Mouse (Mus musculus) intestine, embryonic 14.5 days (tissue): Measurements from ENCODE around the gene H3f3b. TPM values are rescaled to one million over a fixed set of nuclear protein-coding genes. Genes with fewer than 3 reads are reported as not detected.
A peak's percentile ranks its signal among the peaks of the same experiment; 100 is the strongest.
"Not testable (repeated sequence)": the region's sequence is repeated elsewhere in the genome, so short reads cannot be mapped to it uniquely, and the experiment has no call there.

ENCODE experiments used
- ATAC-seq: fragments of 200-750 bp; cut with Nextera tagmentation; replicated peaks from 2 replicates; pipeline ENCODE4 v1.8.0; 2017; ENCODE audit warnings: low read depth, moderate number of reproducible peaks, moderate TSS enrichment, moderate library complexity; ENCODE audit not compliant: low FRiP score, low TSS enrichment
- DNase-seq: peaks from one replicate; pipeline ENCODE4 v3.0.0-alpha.2; 2018; ENCODE audit warnings: low spot score
- H3K27ac ChIP-seq: fragments of 300-500 bp; sonication (generic); 2 replicates; pipeline ENCODE4 v1.5.1; 2014; ENCODE audit warnings: low read depth, mild to moderate bottlenecking, control low read depth
- H3K27me3 ChIP-seq: fragments of 300-500 bp; sonication (generic); replicated peaks from 2 replicates; pipeline ENCODE4 v1.6.1; 2014; ENCODE audit warnings: low read length, control low read depth; ENCODE audit not compliant: control insufficient read depth, insufficient read depth
- H3K36me3 ChIP-seq: fragments of 300-500 bp; sonication (generic); 2 replicates; pipeline ENCODE4 v1.6.1; 2014; ENCODE audit warnings: low read length, control low read depth; ENCODE audit not compliant: control insufficient read depth, insufficient read depth
- H3K4me1 ChIP-seq: fragments of 300-500 bp; sonication (generic); replicated peaks from 2 replicates; pipeline ENCODE4 v1.6.1; 2014; ENCODE audit warnings: low read length, control low read depth, mixed read lengths; ENCODE audit not compliant: control insufficient read depth, insufficient read depth
- H3K4me2 ChIP-seq: fragments of 300-500 bp; sonication (generic); 2 replicates; pipeline ENCODE4 v1.6.1; 2014; ENCODE audit warnings: low read length
- H3K4me3 ChIP-seq: fragments of 300-500 bp; sonication (generic); 2 replicates; pipeline ENCODE4 v1.5.1; 2014; ENCODE audit warnings: low read depth, low read length, control low read depth, mixed read lengths
- H3K9ac ChIP-seq: fragments of 300-500 bp; sonication (generic); 2 replicates; pipeline ENCODE4 v1.6.1; 2014; ENCODE audit warnings: mild to moderate bottlenecking, low read length
- H3K9me3 ChIP-seq: fragments of 300-500 bp; sonication (generic); 2 replicates; pipeline ENCODE4 v1.6.1; 2016; ENCODE audit warnings: low read length, control low read depth; ENCODE audit not compliant: control insufficient read depth
- WGBS: fragments of 180-500 bp; shearing (Covaris S2); extraction: QIAGEN DNeasy Blood & Tissue Kit; methylation state at CpG from one replicate; pipeline ENCODE4 v1.1.7; 2014; 5-methylcytosine and 5-hydroxymethylcytosine counted together
- polyA plus RNA-seq: library from polyadenylated mRNA; unstranded; fragments of >200 nt; fragmentation: Nextera tagmentation; extraction: Ambion mirVana; gene quantifications from 2 replicates; pipeline ENCODE4 v1.2.1, GENCODE M21; 2014

Gene H3f3b
- polyA plus RNA-seq, 1 experiment from 2014 or later: 1,654 TPM

GRCm38 (mm10) chr11:116020519-116020922, 7.2 kb downstream of the H3f3b start:
- 51% methylated on average over 1 of the region's 1 CpGs for WGBS
- DNase-seq (peak; percentile 71), ATAC-seq (no peak)
- no peak overlapping the region for H3K4me3 ChIP-seq
- H3K9me3 ChIP-seq: no peaks in the 10 kb centered on the region
- H3K4me1 ChIP-seq: peaks cover 5% of the 10 kb centered on the region; the same call in 1 of the 2 replicates
- H3K4me2 ChIP-seq: no peak overlapping the region
- no peak overlapping the region for H3K27ac ChIP-seq
- H3K9ac ChIP-seq: no peak overlapping the region
- peaks cover 20% of the 10 kb centered on the region for H3K36me3 ChIP-seq
- no peaks in the 10 kb centered on the region for H3K27me3 ChIP-seq

GRCm38 (mm10) chr11:116019976-116020411, 7.8 kb downstream of the H3f3b start:
- 80% methylated on average over 2 of the region's 2 CpGs for WGBS
- DNase-seq: peak; percentile 81
- no peak overlapping the region for H3K4me3 ChIP-seq
- H3K9ac ChIP-seq: no peak overlapping the region
- no peak overlapping the region for H3K27ac ChIP-seq
- H3K4me2 ChIP-seq: no peak overlapping the region
- no peak for ATAC-seq
- peaks cover 20% of the 10 kb centered on the region for H3K36me3 ChIP-seq
- no peaks in the 10 kb centered on the region for H3K27me3 ChIP-seq
- H3K9me3 ChIP-seq: no peaks in the 10 kb centered on the region
- peaks cover 5% of the 10 kb centered on the region; the same call in 1 of the 2 replicates for H3K4me1 ChIP-seq

- no peaks in the 10 kb centered on the region for H3K27me3 ChIP-seq
- no peak for ATAC-seq
- no peak overlapping the region for H3K4me2 ChIP-seq
- H3K36me3 ChIP-seq: peaks cover 20% of the 10 kb centered on the region
- 52% methylated on average over 1 of the region's 1 CpGs for WGBS
- H3K27ac ChIP-seq: no peak overlapping the region
- peak; percentile 65 for DNase-seq
- H3K4me1 ChIP-seq: 0 out of 2 replicates have a peak, but pooled peaks cover 5% of the 10 kb centered on the region
- no peaks in the 10 kb centered on the region for H3K9me3 ChIP-seq
- no peak overlapping the region for H3K9ac ChIP-seq
- H3K4me3 ChIP-seq: no peak overlapping the region
Observed at GRCm38 (mm10) chr11:116019360-116019791, 8.4 kb downstream of the H3f3b start.

- H3K27me3 ChIP-seq, ATAC-seq, H3K4me1 ChIP-seq, H3K4me2 ChIP-seq, H3K9ac ChIP-seq, H3K9me3 ChIP-seq, H3K27ac ChIP-seq, H3K4me3 ChIP-seq, DNase-seq: not testable (repeated sequence)
- 90% methylated on average over 4 of the region's 4 CpGs for WGBS
- peaks cover 20% of the 10 kb centered on the region for H3K36me3 ChIP-seq
Observed at GRCm38 (mm10) chr11:116018867-116019266, 8.9 kb downstream of the H3f3b start.

- H3K9me3 ChIP-seq: no peaks in the 10 kb centered on the region
- H3K27ac ChIP-seq: no peak overlapping the region
- DNase-seq: peak; percentile 66
- H3K4me1 ChIP-seq: 0 out of 2 replicates have a peak, but pooled peaks cover 5% of the 10 kb centered on the region
- ATAC-seq: no peak
- H3K9ac ChIP-seq: no peak overlapping the region
- peaks cover 20% of the 10 kb centered on the region for H3K36me3 ChIP-seq
- no peak overlapping the region for H3K4me2 ChIP-seq
- H3K27me3 ChIP-seq: no peaks in the 10 kb centered on the region
- no peak overlapping the region for H3K4me3 ChIP-seq
- 29% methylated on average over 6 of the region's 6 CpGs for WGBS
Observed at GRCm38 (mm10) chr11:116018106-116018505, 9.7 kb downstream of the H3f3b start.

GRCm38 (mm10) chr11:116014821-116015220, 12.9 kb downstream of the H3f3b start:
- DNase-seq (peak; percentile 49), ATAC-seq (no peak)
- 63% methylated on average over 8 of the region's 8 CpGs for WGBS
- Histone ChIP-seq H3K4me3 (no peak overlapping the region), H3K4me1 (peaks cover 15% of the 10 kb centered on the region), H3K36me3 (0 out of 2 replicates have a peak, but pooled peaks cover 7% of the 10 kb centered on the region), H3K27ac (0 out of 2 replicates have a peak overlapping the region, but pooled peaks have one; percentile 6), H3K4me2 (no peak overlapping the region), H3K27me3 (no peaks in the 10 kb centered on the region), H3K9me3 (no peaks in the 10 kb centered on the region), H3K9ac (no peak overlapping the region)

- peak within 1 kb of the TSS; percentile 76 for H3K9ac ChIP-seq
- under 1% methylated on average over 54 of the region's 55 CpGs for WGBS
- peaks cover 29% of the 10 kb centered on the region for H3K36me3 ChIP-seq
- no peaks in the 10 kb centered on the region for H3K9me3 ChIP-seq
- DNase-seq: peak; percentile 92
- no peaks in the 10 kb centered on the region for H3K27me3 ChIP-seq
- H3K4me2 ChIP-seq: peak within 1 kb of the TSS; percentile 67
- peak within 1 kb of the TSS; percentile 92 for H3K27ac ChIP-seq
- ATAC-seq: peak; percentile 90
- peaks cover 15% of the 10 kb centered on the region for H3K4me1 ChIP-seq
- peak within 1 kb of the TSS; percentile 56 for H3K4me3 ChIP-seq
Observed at GRCm38 (mm10) chr11:116012262-116012947, 15.4 kb downstream of the H3f3b start, which contains the start of gene Galk1. Gene Galk1, minus strand, starts transcription at chr11:116012719.

GRCm38 (mm10) chr11:116011529-116012261, 16.1 kb downstream of the H3f3b start:
- Histone ChIP-seq H3K9ac (peak overlapping the region; percentile 76), H3K27ac (peak overlapping the region; percentile 92), H3K36me3 (peaks cover 33% of the 10 kb centered on the region), H3K4me2 (peak overlapping the region; percentile 67), H3K27me3 (no peaks in the 10 kb centered on the region), H3K4me3 (peak overlapping the region; percentile 56), H3K4me1 (peaks cover 15% of the 10 kb centered on the region), H3K9me3 (no peaks in the 10 kb centered on the region)
- 16% methylated on average over 14 of the region's 14 CpGs for WGBS
- peak; percentile 59 for DNase-seq
- ATAC-seq: 0 out of 2 replicates have a peak, but pooled peaks have one; percentile 10
